ENCODE assay signal across 9 mouse cellular contexts in the genomic region with DNA sequence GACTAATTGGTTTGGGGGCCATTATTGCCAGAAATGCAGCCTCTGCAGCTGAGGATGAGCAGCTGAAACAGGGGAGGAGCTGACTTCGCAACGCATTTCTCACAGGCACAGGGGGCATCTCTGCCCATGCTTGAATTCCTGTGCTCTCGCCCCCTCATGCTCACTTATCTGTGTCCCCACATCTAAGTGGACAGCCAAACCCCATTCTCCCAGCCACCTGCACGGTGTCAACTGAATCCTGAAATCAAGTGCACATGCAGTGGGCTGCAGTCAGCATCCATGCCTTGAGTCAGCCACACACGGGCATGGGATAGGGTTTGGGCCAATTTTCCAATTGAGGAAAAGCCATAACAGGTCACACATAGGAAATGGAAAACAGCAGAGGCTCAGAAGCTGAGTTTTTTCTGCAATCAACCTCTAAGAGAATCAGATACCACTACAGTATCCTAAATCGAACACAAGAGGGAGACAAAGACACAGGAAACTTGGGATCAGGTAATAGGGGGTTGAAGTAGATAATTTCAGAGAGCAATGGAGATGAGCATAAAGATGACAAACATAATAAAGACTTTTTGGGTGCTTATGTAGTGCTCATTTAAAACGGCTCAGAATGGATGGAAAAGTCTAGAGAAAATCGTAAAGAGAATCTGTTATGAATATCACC. TPM values are rescaled to one million over a fixed set of nuclear protein-coding genes. Genes with fewer than 3 reads are reported as not detected.
DNase-seq lines count a peak whose midpoint lies in the region; ATAC-seq lines count a peak whose summit lies in the region.
"Had no signal": no experiment of that assay in that cellular context is flagged by ENCODE, and none has a peak within 500 bp of the region (broad histone marks: within the 10 kb centered on the region; RNA-seq: fewer than 3 reads in every experiment).

No protein-coding gene starts in this region.

- no peaks in the 10 kb centered on the region for H3K9me3 ChIP-seq in hindbrain, embryonic 11.5 days (ENCODE audit: control insufficient read depth, low read length)
- peaks cover 12% of the 10 kb centered on the region for H3K9me3 ChIP-seq in hindbrain, embryonic 10.5 days
- H3K9me3 ChIP-seq in hindbrain, embryonic 15.5 days, result no peaks in the 10 kb centered on the region

- ATAC-seq in hindbrain, embryonic 11.5 days (ENCODE audit: low FRiP score), result peak; percentile 47; the same call in 1 of the 2 replicates
- peak; percentile 90 for ATAC-seq in hindbrain, embryonic 15.5 days (ENCODE audit: low FRiP score, low read depth)
- ATAC-seq: intestine, embryonic 16.5 days had no signal

- peak; percentile 31 for DNase-seq in hindbrain, embryonic 11.5 days (ENCODE audit: low spot score)
- DNase-seq in hindbrain, embryonic 10.5 days (ENCODE audit: low spot score), result no peak
- DNase-seq in right cerebral cortex, adult 18-20 months, result peak; percentile 7
- DNase-seq in right cerebral cortex, postnatal 14 days, result no peak
- DNase-seq in yolk sac, embryonic 10.5 days (ENCODE audit: low spot score), result peak; percentile 8
- no peak for DNase-seq in spleen, postnatal 36 days (ENCODE audit: low spot score in 2 of 2)
- no peak for DNase-seq in thymus, postnatal 14 days

- no peak overlapping the region for H3K27ac ChIP-seq in hindbrain, embryonic 11.5 days (ENCODE audit: low read depth, low read length)
- no peak overlapping the region for H3K27ac ChIP-seq in hindbrain, embryonic 10.5 days
- no peak overlapping the region for H3K27ac ChIP-seq in hindbrain, embryonic 15.5 days (replicated peaks)

- WGBS in hindbrain, embryonic 11.5 days, result 57% methylated on average over 8 of the region's 8 CpGs
- WGBS in hindbrain, embryonic 10.5 days, result 62% methylated on average over 8 of the region's 8 CpGs
- 56% methylated on average over 8 of the region's 8 CpGs for WGBS in hindbrain, embryonic 15.5 days

- no peak overlapping the region for H3K9ac ChIP-seq in hindbrain, embryonic 11.5 days (ENCODE audit: low read depth, low read length)
- no peak overlapping the region for H3K9ac ChIP-seq in hindbrain, embryonic 15.5 days

- H3K4me1 ChIP-seq in hindbrain, embryonic 11.5 days (replicated peaks; ENCODE audit: control insufficient read depth, insufficient read depth, low read length), result no peaks in the 10 kb centered on the region
- no peaks in the 10 kb centered on the region for H3K4me1 ChIP-seq in hindbrain, embryonic 10.5 days (replicated peaks)
- H3K4me1 ChIP-seq in hindbrain, embryonic 15.5 days (replicated peaks), result no peaks in the 10 kb centered on the region

- no peaks in the 10 kb centered on the region for H3K36me3 ChIP-seq in hindbrain, embryonic 11.5 days (ENCODE audit: control insufficient read depth, insufficient read depth, low read length)
- H3K36me3 ChIP-seq in hindbrain, embryonic 10.5 days, result no peaks in the 10 kb centered on the region
- no peaks in the 10 kb centered on the region for H3K36me3 ChIP-seq in hindbrain, embryonic 15.5 days

- no peak overlapping the region for H3K4me2 ChIP-seq in hindbrain, embryonic 11.5 days (replicated peaks; ENCODE audit: low read depth, low read length)
- no peak overlapping the region for H3K4me2 ChIP-seq in hindbrain, embryonic 15.5 days

- no peaks in the 10 kb centered on the region for H3K27me3 ChIP-seq in hindbrain, embryonic 11.5 days (ENCODE audit: control insufficient read depth, insufficient read depth, low read length)
- no peaks in the 10 kb centered on the region for H3K27me3 ChIP-seq in hindbrain, embryonic 10.5 days (ENCODE audit: insufficient read depth, poor library complexity, severe bottlenecking)
- no peaks in the 10 kb centered on the region for H3K27me3 ChIP-seq in hindbrain, embryonic 15.5 days

- no peak overlapping the region for H3K4me3 ChIP-seq in hindbrain, embryonic 11.5 days (ENCODE audit: low read depth, low read length)
- H3K4me3 ChIP-seq in hindbrain, embryonic 10.5 days, result no peak overlapping the region
- H3K4me3 ChIP-seq in hindbrain, embryonic 15.5 days, result no peak overlapping the region

RNA-seq across cellular contexts. Expression of a gene that starts 21.6 kb away (rescaled TPM):
- not detected in 2 replicates for polyA plus RNA-seq in hindbrain, embryonic 11.5 days (2014; fragmentation: Nextera tagmentation; extraction: Ambion mirVana)
- polyA plus RNA-seq in hindbrain, embryonic 10.5 days (2016; fragmentation: Nextera tagmentation; extraction: Ambion mirVana), result not detected in 2 replicates
- not detected in 2 replicates for polyA plus RNA-seq in hindbrain, embryonic 15.5 days (2015; fragmentation: Nextera tagmentation; extraction: Ambion mirVana)
- polyA plus RNA-seq: intestine, embryonic 16.5 days had no signal

Comparison
In these comparisons a context has a peak if more than half of its experiments do, and no peak if none do; other contexts are left out.
1. DNase-seq: peak in hindbrain, embryonic 11.5 days (single experiment), right cerebral cortex, adult 18-20 months (single experiment) and yolk sac, embryonic 10.5 days (single experiment); none in hindbrain, embryonic 10.5 days (single experiment), right cerebral cortex, postnatal 14 days (single experiment), spleen, postnatal 36 days (0 of 2) and thymus, postnatal 14 days (single experiment).